Mouse (Mus musculus): ENCODE measurements around the gene Cuta.
A peak's percentile ranks its signal among the peaks of the same experiment; 100 is the strongest.
"Not testable (repeated sequence)": the region's sequence is repeated elsewhere in the genome, so short reads cannot be mapped to it uniquely, and the experiment has no call there.

The Cuta gene

GRCm38 (mm10) chr17:26936921-26937695, 2.3 kb downstream of the Cuta start:
- DNase-seq (ENCODE audit: low read depth in 1 of 2, low spot score in 2 of 2) = no peak

- no peak for DNase-seq (ENCODE audit: low read depth in 1 of 2, low spot score in 2 of 2)
Observed at GRCm38 (mm10) chr17:26936453-26936852, 2.9 kb downstream of the Cuta start.

- no peak for DNase-seq (ENCODE audit: low read depth in 1 of 2, low spot score in 2 of 2)
Observed at GRCm38 (mm10) chr17:26935027-26935426, 4.3 kb downstream of the Cuta start.

GRCm38 (mm10) chr17:26933885-26934827, 5.2 kb downstream of the Cuta start:
- DNase-seq (ENCODE audit: low read depth in 1 of 2, low spot score in 2 of 2) = no peak

- no peak for DNase-seq (ENCODE audit: low read depth in 1 of 2, low spot score in 2 of 2)
Observed at GRCm38 (mm10) chr17:26933419-26933818, 6.0 kb downstream of the Cuta start.

GRCm38 (mm10) chr17:26932839-26933398, 6.5 kb downstream of the Cuta start, which contains the start of gene Phf1:
Gene Phf1, plus strand, starts transcription at chr17:26933052.
- peak; percentile 78 to 93 for DNase-seq (ENCODE audit: low read depth in 1 of 2, low spot score in 2 of 2)

GRCm38 (mm10) chr17:26931795-26932194, 7.6 kb downstream of the Cuta start:
- DNase-seq (ENCODE audit: low read depth in 1 of 2, low spot score in 2 of 2) = peak in 1 of 2 experiments; percentile 40

DNA sequence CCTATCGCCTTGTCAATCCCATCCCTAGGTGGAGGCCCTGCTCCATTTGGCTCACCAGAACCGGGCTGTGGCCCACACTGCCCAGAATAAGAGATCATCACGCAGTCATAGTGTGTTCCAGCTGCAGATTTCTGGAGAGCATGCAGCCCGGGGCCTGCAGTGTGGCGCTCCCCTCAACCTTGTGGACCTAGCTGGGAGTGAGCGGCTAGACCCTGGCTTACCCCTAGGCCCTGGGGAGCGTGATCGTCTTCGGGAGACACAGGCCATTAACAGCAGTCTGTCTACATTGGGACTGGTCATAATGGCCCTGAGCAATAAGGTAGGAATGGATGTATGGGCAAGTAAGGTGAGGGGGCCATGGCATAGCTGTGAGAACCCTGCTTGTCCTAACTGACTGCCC, 14.0 kb downstream of the Cuta start:
- not testable (repeated sequence) for DNase-seq (ENCODE audit: low read depth in 1 of 2, low spot score in 2 of 2)

DNA sequence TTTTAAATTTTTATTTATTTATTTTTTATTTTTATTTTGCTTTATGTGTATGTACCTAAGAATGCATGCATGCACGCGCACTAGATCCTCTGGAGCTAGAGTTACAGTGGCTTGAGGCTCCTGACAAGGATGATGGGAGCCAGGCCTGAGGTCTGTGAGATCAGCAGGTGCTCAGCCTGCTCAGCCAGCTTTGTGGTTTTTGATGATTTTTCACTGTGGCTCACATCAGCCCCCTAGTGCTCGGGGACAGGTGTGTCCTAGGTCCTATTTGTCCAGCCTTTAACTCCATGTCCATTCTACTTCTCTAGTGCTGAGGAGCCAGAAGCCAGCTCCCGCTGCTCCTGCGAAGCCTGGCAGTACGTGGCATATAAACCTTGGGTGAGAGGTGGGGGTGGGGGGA, 17.0 kb downstream of the Cuta start:
- DNase-seq (ENCODE audit: low read depth in 1 of 2, low spot score in 2 of 2) = not testable (repeated sequence)

DNA sequence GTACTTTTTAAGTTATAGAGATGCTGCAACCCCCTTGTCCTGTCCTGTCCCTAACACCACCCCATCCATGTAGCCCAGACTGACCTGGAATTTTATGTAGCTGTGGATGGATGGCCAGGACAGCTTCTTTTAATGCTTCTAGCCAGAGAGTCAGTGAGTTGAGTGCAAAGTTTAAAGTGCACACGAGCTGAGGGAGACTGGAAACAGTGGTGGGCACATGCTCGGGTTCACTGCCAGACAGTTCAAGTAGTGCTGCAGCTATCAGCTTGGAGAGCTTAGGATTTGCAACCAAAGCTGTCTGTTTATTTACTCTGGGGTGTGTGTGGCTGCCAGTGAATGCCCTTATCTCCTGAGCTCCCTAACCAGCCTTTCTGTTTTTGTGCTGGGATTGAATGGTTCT, 19.9 kb downstream of the Cuta start:
- not testable (repeated sequence) for DNase-seq (ENCODE audit: low read depth in 1 of 2, low spot score in 2 of 2)

- no peak for DNase-seq (ENCODE audit: low read depth in 1 of 2, low spot score in 2 of 2)
Observed at GRCm38 (mm10) chr17:26918343-26918742, 21.0 kb downstream of the Cuta start.

DNA sequence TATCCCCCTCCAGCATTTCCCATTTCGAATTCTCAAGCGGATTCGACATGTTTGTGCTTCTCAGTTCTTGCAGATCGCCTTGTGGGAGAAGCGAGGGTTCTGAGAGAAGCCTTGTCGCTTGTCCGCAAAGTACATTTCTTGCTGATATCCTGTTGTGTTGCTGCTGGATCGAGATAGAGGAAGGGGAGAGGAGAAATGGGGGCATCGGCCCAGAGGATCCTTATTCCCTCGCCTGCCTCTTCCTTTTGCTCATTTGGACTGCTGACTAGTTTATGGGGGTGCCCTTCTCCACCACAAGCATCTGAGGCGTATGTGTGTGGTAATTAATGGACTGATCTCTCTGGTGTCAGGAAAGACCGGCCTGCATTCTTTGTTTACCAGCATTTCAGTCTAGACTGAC, 21.8 kb downstream of the Cuta start:
- not testable (repeated sequence) for DNase-seq (ENCODE audit: low read depth in 1 of 2, low spot score in 2 of 2)

- peak; percentile 99 for DNase-seq (ENCODE audit: low read depth in 1 of 2, low spot score in 2 of 2)
Observed at GRCm38 (mm10) chr17:26916711-26917482, 22.5 kb downstream of the Cuta start, which contains the start of gene Kifc5b. Gene Kifc5b, plus strand, starts transcription at chr17:26917091.

DNA sequence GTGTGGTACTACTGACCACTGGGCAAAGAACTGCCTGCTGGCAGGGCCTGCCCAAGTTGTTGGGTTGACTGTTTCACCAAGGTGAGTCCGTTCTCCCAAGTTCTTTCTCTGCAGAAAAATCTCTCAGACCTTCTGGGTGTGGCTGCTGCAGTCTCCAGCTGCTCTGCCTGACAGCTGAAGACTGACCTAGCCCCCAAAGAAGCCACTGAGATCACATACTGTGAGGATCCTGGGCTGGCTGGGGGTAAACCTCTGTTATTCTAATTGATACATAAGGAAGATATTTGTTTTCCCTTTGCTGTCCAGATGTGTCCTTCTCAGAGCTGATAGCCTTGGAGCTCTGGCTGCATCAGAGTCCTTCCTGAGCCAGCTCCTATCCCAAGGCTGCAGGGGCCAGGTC, 24.1 kb downstream of the Cuta start:
- no peak for DNase-seq (ENCODE audit: low read depth in 1 of 2, low spot score in 2 of 2)

GRCm38 (mm10) chr17:26907506-26907905, 31.9 kb downstream of the Cuta start:
- DNase-seq (ENCODE audit: low read depth in 1 of 2, low spot score in 2 of 2) = not testable (repeated sequence)

DNA sequence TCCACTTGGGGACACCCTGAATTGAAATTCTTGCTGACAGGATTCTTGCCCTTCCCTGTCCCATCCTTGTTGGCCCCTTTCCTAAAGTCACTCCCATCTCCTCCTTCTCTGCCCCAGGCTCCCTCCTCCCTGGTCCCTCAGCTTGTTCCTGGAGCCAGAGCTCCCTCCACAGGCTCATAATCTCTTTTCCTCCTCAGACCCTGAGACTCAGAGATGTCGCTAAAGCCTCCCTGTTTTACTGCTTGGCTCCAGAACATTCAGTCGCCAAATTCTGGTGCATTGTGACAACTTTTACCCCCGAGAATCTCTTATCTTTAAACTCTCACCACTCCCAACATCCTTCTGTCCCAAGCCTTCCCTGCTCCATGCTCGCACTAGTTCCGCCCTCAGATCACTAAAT, 35.0 kb downstream of the Cuta start:
- DNase-seq (ENCODE audit: low read depth in 1 of 2, low spot score in 2 of 2) = no peak

- DNase-seq (ENCODE audit: low read depth in 1 of 2, low spot score in 2 of 2) = no peak
Observed at GRCm38 (mm10) chr17:26900916-26901315, 38.5 kb downstream of the Cuta start.

GRCm38 (mm10) chr17:26895578-26895977, 43.8 kb downstream of the Cuta start:
- peak in 1 of 2 experiments; percentile 44 for DNase-seq (ENCODE audit: low read depth in 1 of 2, low spot score in 2 of 2)

GRCm38 (mm10) chr17:26894342-26894741, 45.0 kb downstream of the Cuta start:
- no peak for DNase-seq (ENCODE audit: low read depth in 1 of 2, low spot score in 2 of 2)

DNA sequence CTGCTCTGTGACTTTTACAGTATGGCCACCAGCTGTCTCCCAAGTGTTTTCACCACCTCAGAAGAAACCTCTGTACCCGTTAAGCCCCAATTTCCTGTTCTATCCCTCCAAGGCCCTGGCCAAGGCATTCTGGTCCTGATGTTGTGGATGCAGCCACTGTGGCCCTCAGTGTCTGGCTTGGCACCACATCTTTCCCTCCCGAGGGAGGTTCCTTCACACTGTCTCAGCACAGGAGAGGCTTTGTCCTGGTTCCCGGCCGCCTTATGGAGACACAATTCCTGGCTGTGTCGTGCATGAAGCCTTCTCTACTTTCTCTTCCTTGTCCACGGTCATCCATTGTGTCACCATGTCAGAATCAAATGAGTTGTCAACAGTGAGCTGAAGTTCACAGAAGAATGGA, 45.9 kb downstream of the Cuta start:
- no peak for DNase-seq (ENCODE audit: low read depth in 1 of 2, low spot score in 2 of 2)
